Mouse (Mus musculus) effector memory CD4-positive, alpha-beta T cell, adult 7 months (primary cell): ENCODE results near the gene Zfp28. TPM values are rescaled to one million over a fixed set of nuclear protein-coding genes. Genes with fewer than 3 reads are reported as not detected.

Source experiments
- polyA plus RNA-seq: library from polyadenylated mRNA; unstranded; fragments of 100-300 nt; shearing (Covaris generic); gene quantifications from one replicate; pipeline ENCODE4 v1.2.1, GENCODE M21; 2017

Zfp28 gene
- polyA plus RNA-seq: 5.9 TPM

GRCm38 (mm10) chr7:6383044-6383455 is at the start of gene Zfp28:
Zfp28 (plus strand) TSS chr7:6383295.

GRCm38 (mm10) chr7:6343501-6344071 is 39.5 kb upstream of the Zfp28 start, which contains the start of gene Gm3854:
Gm3854 (plus strand) TSS chr7:6343759.

DNA sequence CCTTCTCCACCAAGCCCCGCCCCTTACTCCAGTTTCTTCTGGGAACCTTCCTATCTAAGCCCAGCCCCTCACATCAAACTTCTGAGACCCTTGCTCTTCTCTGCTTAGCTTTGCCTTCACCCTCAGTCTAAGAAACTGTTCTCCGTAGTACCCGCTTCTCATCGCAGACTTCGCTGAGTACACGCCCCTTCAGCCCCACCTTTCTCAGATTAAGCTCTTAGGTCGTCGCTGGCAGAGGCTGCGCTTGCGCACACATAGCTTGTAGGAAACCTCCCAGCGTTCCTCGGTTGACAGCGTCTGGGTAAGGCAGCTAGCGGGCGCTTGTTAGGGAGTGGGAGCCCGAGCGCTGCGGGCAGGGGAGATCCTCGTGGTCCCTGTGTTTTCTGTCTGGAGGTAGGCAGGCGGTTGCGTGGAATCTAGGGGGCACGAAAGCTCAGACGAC is 20.0 kb upstream of the Zfp28 start, which contains the start of gene Zfp78:
TSS of gene Zfp78 (plus strand) at position 234 of the 442 bp plus-strand sequence.

GRCm38 (mm10) chr7:6397996-6398975 is 15.2 kb downstream of the Zfp28 start, which contains the start of gene Smim17:
Smim17 (plus strand) TSS chr7:6398715.

DNA sequence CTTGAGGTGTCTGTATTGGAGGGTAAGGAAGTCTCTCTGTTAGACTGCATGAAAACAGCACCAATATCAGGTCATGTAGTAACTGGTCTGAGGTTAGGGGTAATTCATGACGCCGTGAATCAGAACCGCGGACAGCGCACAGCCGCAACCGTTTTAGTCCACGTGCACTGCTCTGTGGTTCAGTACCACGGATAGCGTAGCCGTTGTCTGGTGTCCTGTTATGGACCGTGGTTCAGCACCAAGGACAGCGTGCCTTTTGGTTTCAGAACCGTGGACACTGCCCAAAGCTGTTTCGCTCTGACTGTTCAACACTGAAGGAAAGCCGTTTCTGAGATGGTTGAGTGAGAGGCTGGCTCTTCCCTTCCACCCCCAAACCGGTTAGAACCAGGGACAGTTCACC is 26.9 kb downstream of the Zfp28 start, which contains the start of gene Gm20715:
TSS of gene Gm20715 (plus strand) at position 235 of the 400 bp plus-strand sequence.

GRCm38 (mm10) chr7:6438388-6438787 is 55.3 kb downstream of the Zfp28 start, which contains the start of gene Olfr1344:
Olfr1344 (plus strand) TSS chr7:6438688.

Other genes with a start within 250 kb of the Zfp28 start
- 26.5 TPM for gene Zfp787, start 227.3 kb upstream of the Zfp28 start, polyA plus RNA-seq
- 29.0 TPM for gene Zfp444, start 211.1 kb upstream of the Zfp28 start, polyA plus RNA-seq
- not detected for gene Galp, start 186.2 kb upstream of the Zfp28 start, polyA plus RNA-seq
- 0.35 TPM for gene Zscan5b, start 161.0 kb upstream of the Zfp28 start, polyA plus RNA-seq
- gene Epp13, start 130.6 kb upstream of the Zfp28 start, polyA plus RNA-seq: not detected
- 8.4 TPM for gene Zfp667, start 96.7 kb upstream of the Zfp28 start, polyA plus RNA-seq
- gene Zfp583, start 52.0 kb upstream of the Zfp28 start, polyA plus RNA-seq: 0.22 TPM
- gene Gm3854, start 39.5 kb upstream of the Zfp28 start, polyA plus RNA-seq: 0.89 TPM
- gene Zfp78, start 20.0 kb upstream of the Zfp28 start, polyA plus RNA-seq: 1.9 TPM
- gene Smim17, start 15.4 kb downstream of the Zfp28 start, polyA plus RNA-seq: 0.61 TPM
- not detected for gene Gm20715, start 27.0 kb downstream of the Zfp28 start, polyA plus RNA-seq
- gene Olfr1344, start 55.4 kb downstream of the Zfp28 start, polyA plus RNA-seq: not detected
- 0.05 TPM for gene Olfr1336, start 72.9 kb downstream of the Zfp28 start, polyA plus RNA-seq
- gene Olfr1346, start 83.8 kb downstream of the Zfp28 start, polyA plus RNA-seq: 0.35 TPM
- not detected for gene Olfr5, start 103.6 kb downstream of the Zfp28 start, polyA plus RNA-seq
- not detected for gene Olfr1347, start 116.5 kb downstream of the Zfp28 start, polyA plus RNA-seq
- not detected for gene Olfr1348, start 125.5 kb downstream of the Zfp28 start, polyA plus RNA-seq
- gene Olfr1349, start 139.7 kb downstream of the Zfp28 start, polyA plus RNA-seq: not detected
- gene Olfr1350, start 181.5 kb downstream of the Zfp28 start, polyA plus RNA-seq: 0.24 TPM